Mouse (Mus musculus) lung, embryonic 15.5 days (tissue): Measurements from ENCODE around the gene Ykt6. TPM values are rescaled to one million over a fixed set of nuclear protein-coding genes. Genes with fewer than 3 reads are reported as not detected.
A peak's percentile ranks its signal among the peaks of the same experiment; 100 is the strongest.
"Not testable (repeated sequence)": the region's sequence is repeated elsewhere in the genome, so short reads cannot be mapped to it uniquely, and the experiment has no call there.

ENCODE experiments used
- ATAC-seq: fragments of 200-750 bp; cut with Nextera tagmentation; 2 replicates; pipeline ENCODE4 v1.8.0; 2017; ENCODE audit warnings: moderate number of reproducible peaks, borderline replicate concordance; ENCODE audit not compliant: low FRiP score, low TSS enrichment; ENCODE audit errors: extremely low read depth
- H3K27ac ChIP-seq: fragments of 300-500 bp; sonication (generic); 2 replicates; pipeline ENCODE4 v1.5.1; 2015; ENCODE audit warnings: moderate library complexity, mild to moderate bottlenecking, inconsistent platforms
- H3K27me3 ChIP-seq: fragments of 300-500 bp; sonication (generic); 2 replicates; pipeline ENCODE4 v1.6.1; 2015; ENCODE audit warnings: inconsistent platforms
- H3K36me3 ChIP-seq: fragments of 300-500 bp; sonication (generic); 2 replicates; pipeline ENCODE4 v1.6.1; 2015; ENCODE audit warnings: inconsistent platforms
- H3K4me1 ChIP-seq: fragments of 300-500 bp; sonication (generic); 2 replicates; pipeline ENCODE4 v1.6.1; 2015; ENCODE audit warnings: inconsistent platforms
- H3K4me2 ChIP-seq: fragments of 300-500 bp; sonication (generic); 2 replicates; pipeline ENCODE4 v1.6.1; 2015; ENCODE audit warnings: inconsistent platforms, mild to moderate bottlenecking, moderate library complexity
- H3K4me3 ChIP-seq: fragments of 300-500 bp; sonication (generic); 2 replicates; pipeline ENCODE4 v1.5.1; 2015; ENCODE audit warnings: mild to moderate bottlenecking, inconsistent platforms
- H3K9ac ChIP-seq: fragments of 300-500 bp; sonication (generic); 2 replicates; pipeline ENCODE4 v1.6.1; 2015; ENCODE audit warnings: inconsistent platforms
- H3K9me3 ChIP-seq: fragments of 300-500 bp; sonication (generic); 2 replicates; pipeline ENCODE4 v1.6.1; 2016; ENCODE audit warnings: inconsistent platforms
- WGBS: fragments of 180-500 bp; shearing (Covaris S2); methylation state at CpG from one replicate; pipeline ENCODE4 v1.1.7; 2015; 5-methylcytosine and 5-hydroxymethylcytosine counted together
- polyA plus RNA-seq: library from polyadenylated mRNA; unstranded; fragments of >200 nt; fragmentation: Nextera tagmentation; extraction: Ambion mirVana; gene quantifications from 2 replicates; pipeline ENCODE4 v1.2.1, GENCODE M21; 2015

The Ykt6 gene
- polyA plus RNA-seq, 1 experiment from 2014 or later, result 58.6 TPM

DNA sequence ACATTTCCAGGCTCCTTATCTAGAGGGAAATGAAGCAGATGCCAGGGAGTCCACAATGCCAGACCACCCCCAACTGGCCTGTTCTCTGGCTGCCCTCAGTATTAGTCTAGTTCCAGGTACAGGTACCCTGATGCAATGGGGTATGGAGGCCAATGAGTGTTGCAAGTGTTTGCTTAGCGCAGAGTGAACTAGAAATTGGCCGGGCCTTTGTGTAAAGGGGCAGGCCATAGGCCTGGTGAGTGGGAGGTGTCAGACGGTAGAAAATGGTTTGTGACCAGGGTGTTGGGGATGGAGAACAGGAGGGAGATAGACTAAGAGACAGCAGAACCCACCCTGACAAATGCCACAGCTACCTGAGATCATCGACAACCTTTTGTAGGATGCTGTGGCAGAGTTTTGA is 35.9 kb upstream of the Ykt6 start:
- no peaks in the 10 kb centered on the region for H3K36me3 ChIP-seq
- no peak overlapping the region for H3K4me3 ChIP-seq
- H3K27ac ChIP-seq, result no peak overlapping the region
- peaks cover 2% of the 10 kb centered on the region; the same call in 1 of the 2 replicates for H3K4me1 ChIP-seq
- H3K27me3 ChIP-seq, result peaks cover 4% of the 10 kb centered on the region; the same call in 1 of the 2 replicates
- H3K9me3 ChIP-seq, result no peaks in the 10 kb centered on the region
- 78% methylated on average over 4 of the region's 4 CpGs for WGBS
- no peak; the same call in 1 of the 2 replicates for ATAC-seq
- no peak overlapping the region for H3K4me2 ChIP-seq
- H3K9ac ChIP-seq, result no peak overlapping the region

DNA sequence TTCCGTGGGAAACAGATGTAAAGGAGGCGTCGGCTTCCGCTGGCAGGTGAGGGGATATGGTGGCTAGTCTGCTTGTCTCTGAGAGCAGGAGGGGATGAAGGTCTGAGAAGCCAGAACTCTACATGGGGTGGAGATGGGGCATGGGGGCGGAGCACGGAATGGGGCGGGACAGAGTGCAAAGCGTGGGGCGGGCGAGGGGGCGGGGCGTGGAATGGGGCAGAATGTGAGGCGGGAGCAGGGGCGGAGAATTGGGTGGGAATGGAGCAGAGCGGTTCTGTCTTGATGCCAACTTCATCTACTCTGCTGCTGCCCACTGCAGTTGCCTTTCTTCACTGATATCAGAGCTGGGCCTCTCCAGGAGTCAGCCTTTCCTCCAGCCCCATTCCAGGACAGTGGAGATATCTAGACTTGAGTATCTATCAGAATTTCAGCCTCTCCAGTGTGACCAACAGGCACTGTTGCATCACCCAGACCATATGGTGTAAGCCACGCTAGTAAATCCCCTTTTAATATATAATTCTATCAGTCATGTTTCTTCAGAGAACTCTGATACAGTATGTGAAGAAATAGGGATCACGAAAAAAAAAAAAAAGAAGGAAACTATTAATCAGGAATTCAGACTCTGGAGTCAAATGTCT is 35.1 kb upstream of the Ykt6 start:
- peak; percentile 57; the same call in 1 of the 2 replicates for ATAC-seq
- WGBS, result 42% methylated on average over 17 of the region's 17 CpGs
- Histone ChIP-seq H3K27ac (no peak overlapping the region), H3K27me3 (no peaks in the 10 kb centered on the region), H3K36me3 (no peaks in the 10 kb centered on the region), H3K9ac (no peak overlapping the region), H3K4me2 (peak overlapping the region; percentile 18; the same call in 1 of the 2 replicates), H3K4me3 (no peak overlapping the region), H3K9me3 (no peaks in the 10 kb centered on the region), H3K4me1 (peaks cover 2% of the 10 kb centered on the region; the same call in 1 of the 2 replicates)

DNA sequence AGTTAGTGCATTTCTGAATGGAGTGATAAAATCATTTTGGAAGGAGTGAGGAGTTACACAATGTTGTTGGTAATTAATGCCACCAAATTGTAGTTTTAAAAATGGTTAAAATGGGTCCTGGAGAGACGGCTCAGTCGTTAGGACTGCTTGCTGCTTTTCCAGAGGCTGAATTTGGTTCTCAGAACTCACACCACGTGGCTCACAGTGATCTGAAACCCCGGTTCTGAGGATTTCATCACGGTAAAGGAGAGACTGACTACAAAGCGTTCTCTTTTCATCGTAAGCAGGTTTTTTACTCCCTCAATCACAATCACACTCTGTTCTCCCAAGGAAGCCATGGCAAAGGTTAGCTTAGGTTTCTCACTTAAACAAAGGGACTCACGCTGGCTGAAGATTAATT is 30.8 kb upstream of the Ykt6 start:
- Histone ChIP-seq H3K4me3 (no peak overlapping the region), H3K9ac (no peak overlapping the region), H3K4me1 (peaks cover 2% of the 10 kb centered on the region; the same call in 1 of the 2 replicates), H3K9me3 (no peaks in the 10 kb centered on the region), H3K27ac (no peak overlapping the region), H3K4me2 (no peak overlapping the region), H3K36me3 (no peaks in the 10 kb centered on the region), H3K27me3 (no peaks in the 10 kb centered on the region)
- WGBS, result 44% methylated on average over 8 of the region's 8 CpGs
- ATAC-seq, result no peak

DNA sequence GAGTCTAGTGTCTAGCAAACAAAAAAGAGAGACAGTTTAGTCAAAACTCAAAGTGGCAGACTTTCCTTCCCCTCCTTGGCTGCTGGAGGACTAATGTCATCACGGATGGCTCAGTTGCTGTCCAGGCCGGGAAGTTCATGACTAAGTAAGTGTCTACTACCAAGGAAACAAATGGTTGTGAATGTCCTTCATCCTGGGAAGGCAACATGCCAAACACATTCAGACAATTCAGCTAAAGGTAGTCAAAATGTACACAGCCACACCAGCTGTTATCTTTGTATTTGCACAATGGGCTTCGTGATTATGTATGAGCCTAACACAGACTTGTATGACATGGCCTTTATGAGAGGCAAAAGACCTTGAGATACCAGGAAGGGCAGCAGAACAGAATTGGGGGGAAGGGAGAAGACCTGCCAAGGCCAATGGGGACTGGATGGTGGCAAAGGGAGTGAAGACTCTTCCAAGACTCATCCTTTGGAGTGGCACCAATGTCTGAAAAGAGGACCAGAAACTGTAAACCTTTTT is 28.7 kb upstream of the Ykt6 start:
- no peaks in the 10 kb centered on the region for H3K4me1 ChIP-seq
- H3K9ac ChIP-seq, result no peak overlapping the region
- no peaks in the 10 kb centered on the region for H3K9me3 ChIP-seq
- H3K36me3 ChIP-seq, result no peaks in the 10 kb centered on the region
- no peak overlapping the region for H3K4me3 ChIP-seq
- 75% methylated on average over 3 of the region's 3 CpGs for WGBS
- no peak for ATAC-seq
- no peak overlapping the region for H3K27ac ChIP-seq
- no peaks in the 10 kb centered on the region for H3K27me3 ChIP-seq
- H3K4me2 ChIP-seq, result no peak overlapping the region

DNA sequence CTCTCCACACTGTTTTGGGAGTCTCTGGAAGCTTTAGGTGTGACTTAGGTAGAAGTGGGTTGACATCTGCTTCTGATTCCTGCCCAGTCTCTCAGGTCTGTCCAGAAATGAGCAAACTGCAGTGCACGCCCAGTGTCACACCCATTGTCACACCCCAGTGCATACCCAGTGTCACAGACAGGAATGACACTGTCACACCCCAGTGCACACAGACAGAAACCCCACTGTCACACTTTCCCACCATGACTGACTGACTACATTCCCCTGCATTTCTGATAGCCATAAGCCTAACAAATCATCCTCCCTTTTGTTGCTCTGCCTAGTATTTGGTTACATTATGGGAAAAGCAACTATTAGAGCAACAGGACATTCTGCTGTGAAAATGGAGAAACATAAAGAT is 24.9 kb upstream of the Ykt6 start:
- ATAC-seq, result no peak
- no peak overlapping the region for H3K4me2 ChIP-seq
- H3K4me3 ChIP-seq, result no peak overlapping the region
- H3K36me3 ChIP-seq, result no peaks in the 10 kb centered on the region
- no peaks in the 10 kb centered on the region for H3K27me3 ChIP-seq
- H3K9ac ChIP-seq, result no peak overlapping the region
- no peaks in the 10 kb centered on the region for H3K4me1 ChIP-seq
- no peak overlapping the region for H3K27ac ChIP-seq
- no peaks in the 10 kb centered on the region for H3K9me3 ChIP-seq
- WGBS, result 75% methylated on average over 1 of the region's 1 CpGs

DNA sequence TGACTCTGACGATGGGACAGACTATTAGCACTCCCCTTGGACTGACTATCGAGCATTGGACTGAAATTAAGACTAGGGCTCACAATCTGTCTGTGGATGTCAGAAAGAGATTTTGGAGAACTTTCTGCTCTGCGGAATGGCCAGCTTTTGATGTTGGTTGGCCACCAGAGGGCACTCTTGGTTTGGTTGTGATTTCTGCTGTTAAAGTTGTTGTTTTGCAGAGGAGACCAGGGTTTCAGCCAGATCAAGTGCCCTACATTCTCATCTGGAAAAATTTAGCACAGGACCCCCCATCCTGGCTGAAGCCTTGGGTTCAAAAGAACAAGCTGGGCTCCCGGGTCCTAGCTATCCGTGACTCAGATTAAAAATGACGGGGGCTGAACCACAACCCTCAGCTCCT is 23.5 kb upstream of the Ykt6 start:
- not testable (repeated sequence) for H3K36me3 ChIP-seq, H3K9ac ChIP-seq, H3K4me3 ChIP-seq, H3K4me2 ChIP-seq, H3K27me3 ChIP-seq, H3K27ac ChIP-seq, H3K9me3 ChIP-seq, H3K4me1 ChIP-seq, ATAC-seq
- 85% methylated on average over 6 of the region's 6 CpGs for WGBS

DNA sequence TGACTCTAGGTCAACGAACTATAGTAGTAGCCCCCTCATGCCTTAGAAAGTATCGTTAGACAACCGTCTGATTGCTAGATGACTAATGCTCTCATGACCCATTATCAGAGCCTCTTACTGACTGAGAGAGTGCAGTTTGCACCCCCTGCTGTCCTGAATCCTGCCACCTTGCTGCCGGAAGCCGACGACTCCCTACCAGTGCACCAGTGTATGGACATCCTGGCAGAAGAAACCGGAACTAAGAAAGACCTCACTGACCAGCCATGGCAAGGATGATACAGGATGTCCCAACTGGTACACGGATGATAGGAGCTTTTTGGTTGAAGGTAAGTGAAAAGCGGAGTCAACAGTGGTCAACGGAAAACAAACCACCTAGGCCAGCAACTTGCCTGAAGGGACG is 21.0 kb upstream of the Ykt6 start:
- ATAC-seq, H3K9ac ChIP-seq, H3K4me1 ChIP-seq, H3K9me3 ChIP-seq, H3K36me3 ChIP-seq, H3K4me3 ChIP-seq, H3K27me3 ChIP-seq, H3K4me2 ChIP-seq, H3K27ac ChIP-seq: not testable (repeated sequence)
- WGBS, result 90% methylated on average over 11 of the region's 11 CpGs

DNA sequence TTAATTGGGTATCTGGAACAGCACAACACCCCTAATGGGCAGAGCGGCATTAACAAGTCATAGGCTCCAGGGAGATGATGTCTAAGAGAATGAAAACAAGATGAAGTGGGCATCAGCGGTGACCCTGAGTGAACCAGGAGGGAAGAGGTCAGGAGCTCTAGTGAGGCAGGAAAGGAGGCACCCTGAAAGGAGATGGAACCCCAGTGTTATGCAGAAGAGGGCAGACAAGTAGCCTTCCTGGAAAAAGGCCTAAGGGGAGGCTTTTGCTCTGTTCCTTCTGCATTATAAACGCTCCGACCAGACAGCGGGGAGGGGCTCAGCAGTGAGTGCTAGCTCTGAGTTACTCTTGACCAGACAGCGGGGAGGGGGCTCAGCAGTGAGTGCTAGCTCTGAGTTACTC is 12.5 kb upstream of the Ykt6 start:
- ATAC-seq, result no peak
- 76% methylated on average over 6 of the region's 6 CpGs for WGBS

DNA sequence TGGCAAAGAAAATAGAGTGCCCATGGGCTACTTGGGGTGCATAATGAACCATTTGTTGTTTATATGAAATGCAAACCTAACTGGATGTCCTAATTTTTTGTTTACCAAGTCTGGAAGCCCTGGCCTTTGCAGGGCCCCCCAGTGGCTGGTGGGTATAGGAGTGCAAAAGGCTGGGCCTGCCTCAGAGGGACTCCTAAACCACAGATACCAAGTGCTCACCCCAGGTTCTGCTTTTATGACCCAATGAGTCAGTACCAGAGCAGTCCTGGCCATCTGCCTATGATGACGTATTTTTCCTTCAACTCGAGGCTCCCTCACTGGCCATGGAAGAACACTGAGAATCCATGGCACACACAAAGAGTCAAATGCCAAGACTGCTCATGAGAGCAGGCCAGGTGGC is 10.4 kb upstream of the Ykt6 start:
- Histone ChIP-seq H3K9ac (no peak overlapping the region), H3K36me3 (no peaks in the 10 kb centered on the region), H3K27ac (no peak overlapping the region), H3K9me3 (no peaks in the 10 kb centered on the region), H3K4me3 (no peak overlapping the region), H3K4me2 (no peak overlapping the region), H3K27me3 (no peaks in the 10 kb centered on the region), H3K4me1 (peaks cover 14% of the 10 kb centered on the region; the same call in 1 of the 2 replicates)
- ATAC-seq, result no peak
- WGBS, result 43% methylated on average over 2 of the region's 2 CpGs

More for the DNA sequence above, 12.5 kb upstream of the Ykt6 start:
- Histone ChIP-seq H3K9ac (no peak overlapping the region), H3K27me3 (no peaks in the 10 kb centered on the region), H3K9me3 (no peaks in the 10 kb centered on the region), H3K27ac (no peak overlapping the region), H3K4me3 (no peak overlapping the region), H3K36me3 (no peaks in the 10 kb centered on the region), H3K4me2 (no peak overlapping the region), H3K4me1 (no peaks in the 10 kb centered on the region)

DNA sequence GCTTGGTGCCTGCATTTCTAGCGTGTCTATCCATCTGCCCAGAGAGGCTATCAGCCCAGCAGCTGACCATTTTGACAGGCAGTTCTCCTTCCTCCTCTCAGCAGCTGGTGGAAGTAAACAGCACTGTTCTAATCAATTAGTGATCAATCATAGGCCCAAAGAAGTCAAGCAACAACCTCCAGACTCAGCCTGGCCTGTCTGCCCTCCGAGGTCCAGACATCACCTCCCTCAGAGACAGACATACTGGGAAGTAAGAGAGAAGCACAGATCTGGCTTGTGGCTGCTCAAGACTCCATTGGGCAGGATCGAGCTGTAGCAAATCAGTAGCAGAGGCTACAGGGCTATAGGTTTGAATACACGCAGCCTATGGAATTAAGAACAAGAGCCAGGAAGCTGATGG is 7.7 kb upstream of the Ykt6 start:
- H3K9ac ChIP-seq, result no peak overlapping the region
- H3K27ac ChIP-seq, result no peak overlapping the region
- peaks cover 14% of the 10 kb centered on the region; the same call in 1 of the 2 replicates for H3K4me1 ChIP-seq
- H3K4me3 ChIP-seq, result no peak overlapping the region
- H3K27me3 ChIP-seq, result no peaks in the 10 kb centered on the region
- H3K9me3 ChIP-seq, result no peaks in the 10 kb centered on the region
- H3K36me3 ChIP-seq, result no peaks in the 10 kb centered on the region
- ATAC-seq, result no peak
- WGBS, result 17% methylated on average over 4 of the region's 4 CpGs
- H3K4me2 ChIP-seq, result no peak overlapping the region

DNA sequence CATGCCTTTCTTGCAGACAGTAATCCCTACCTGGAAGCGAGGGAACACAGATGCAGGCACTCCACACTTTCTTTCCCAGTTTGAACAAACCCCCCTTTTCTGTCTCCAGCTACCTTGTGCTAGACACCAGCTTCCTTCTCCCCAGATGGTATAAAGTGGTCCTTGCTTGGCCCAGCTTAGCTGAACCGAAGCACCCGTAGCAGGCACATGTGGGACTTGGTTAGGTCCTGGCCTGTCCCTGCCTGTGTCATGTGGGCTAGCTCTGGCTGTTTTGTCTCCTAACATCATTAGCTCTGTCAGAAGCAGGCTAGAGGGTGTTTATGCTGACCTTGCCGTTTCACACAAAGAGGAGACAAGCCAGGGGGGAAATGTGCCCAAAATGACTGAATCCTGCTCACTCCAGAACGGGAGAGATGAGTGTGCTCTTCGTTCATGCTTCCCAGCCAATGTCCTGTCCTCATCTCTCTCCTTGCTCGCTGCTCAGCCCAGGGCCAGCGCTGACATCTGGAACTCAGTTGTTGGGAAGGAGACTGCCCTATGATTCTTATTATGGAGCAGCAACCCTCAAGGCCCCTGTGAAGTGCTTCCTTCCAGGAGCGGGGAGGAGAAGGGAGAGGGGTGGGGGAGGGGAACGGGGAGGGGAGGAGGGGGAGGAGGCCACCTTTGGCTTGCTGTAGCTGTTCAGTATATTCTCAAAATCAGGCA is 6.8 kb upstream of the Ykt6 start:
- peaks cover 14% of the 10 kb centered on the region; the same call in 1 of the 2 replicates for H3K4me1 ChIP-seq
- H3K4me2 ChIP-seq, result 0 out of 2 replicates have a peak overlapping the region, but pooled peaks have one; percentile 3
- ATAC-seq, result no peak
- H3K4me3 ChIP-seq, result no peak overlapping the region
- 37% methylated on average over 10 of the region's 10 CpGs for WGBS
- no peaks in the 10 kb centered on the region for H3K9me3 ChIP-seq
- H3K36me3 ChIP-seq, result no peaks in the 10 kb centered on the region
- no peak overlapping the region for H3K27ac ChIP-seq
- H3K27me3 ChIP-seq, result no peaks in the 10 kb centered on the region
- no peak overlapping the region for H3K9ac ChIP-seq
